Mouse (Mus musculus) liver, adult 2 months (tissue): Measurements from ENCODE around the gene Sp7. TPM values are rescaled to one million over a fixed set of nuclear protein-coding genes. Genes with fewer than 3 reads are reported as not detected.

ENCODE experiments used
- DNase-seq: peaks from one replicate; pipeline ENCODE4 v3.0.0-alpha.2; 2011; ENCODE audit warnings: low read depth, low spot score; ENCODE audit errors: extremely low read depth
- H3K27ac ChIP-seq: fragments of 200-500 bp; replicated peaks from 2 replicates; pipeline ENCODE4 v1.5.1; 2012; ENCODE audit warnings: low read depth, mild to moderate bottlenecking, control low read depth, inconsistent platforms, low read length; ENCODE audit not compliant: insufficient read depth
- H3K27me3 ChIP-seq: fragments of 200-500 bp; 2 replicates; pipeline ENCODE4 v1.6.1; 2012; ENCODE audit warnings: mild to moderate bottlenecking, moderate library complexity, low read length, inconsistent platforms; ENCODE audit not compliant: control insufficient read depth, insufficient read depth
- H3K36me3 ChIP-seq: fragments of 200-500 bp; 2 replicates; pipeline ENCODE4 v1.6.1; 2012; ENCODE audit warnings: low read length, inconsistent platforms; ENCODE audit not compliant: control insufficient read depth, insufficient read depth
- H3K4me1 ChIP-seq: fragments of 200-500 bp; 2 replicates; pipeline ENCODE4 v1.6.1; 2011; ENCODE audit warnings: low read length; ENCODE audit not compliant: control insufficient read depth, insufficient read depth
- H3K4me3 ChIP-seq: fragments of 200-500 bp; 2 replicates; pipeline ENCODE4 v1.5.1; 2011; ENCODE audit warnings: low read depth, mild to moderate bottlenecking, control low read depth, low read length, moderate library complexity; ENCODE audit not compliant: insufficient read depth
- H3K79me2 ChIP-seq: fragments of 200-500 bp; 2 replicates; pipeline ENCODE4 v1.6.1; 2012; ENCODE audit warnings: inconsistent platforms, mild to moderate bottlenecking, low read length, moderate library complexity; ENCODE audit not compliant: control insufficient read depth, insufficient read depth
- H3K9ac ChIP-seq: fragments of 200-500 bp; 2 replicates; pipeline ENCODE4 v1.6.1; 2012; ENCODE audit warnings: low read depth, mild to moderate bottlenecking, control low read depth, inconsistent platforms, low read length
- CTCF ChIP-seq: fragments of 200-500 bp; IDR thresholded peaks from 2 replicates; pipeline ENCODE4 v1.5.1; 2011; ENCODE audit warnings: low read depth, low read length, control low read depth
- POLR2A ChIP-seq: fragments of 200-500 bp; IDR thresholded peaks from 2 replicates; pipeline ENCODE4 v1.6.1; 2011; ENCODE audit warnings: low read length, control low read depth; ENCODE audit not compliant: insufficient read depth; ENCODE audit errors: extremely low read depth
- WGBS: fragments of 180-500 bp; shearing (Covaris S2); methylation state at CpG from one replicate; pipeline ENCODE4 v1.1.7; 2018; 5-methylcytosine and 5-hydroxymethylcytosine counted together
- polyA plus RNA-seq: library from polyadenylated mRNA; depleted of rRNA; stranded (reverse); fragments of >200 nt; gene quantifications from 2 replicates; pipeline ENCODE4 v1.2.3, GENCODE M21; 2012
- total RNA-seq: library from RNA; depleted of rRNA; stranded (reverse); fragments of >200 nt; gene quantifications from 2 replicates; pipeline ENCODE4 v1.2.3, GENCODE M21; 2014

Gene Sp7
- total and polyA plus RNA-seq, 2 experiments, result not detected

GRCm38 (mm10) chr15:102369972-102370371 is 3.0 kb upstream of the Sp7 start:
- Histone ChIP-seq H3K79me2 (no peaks in the 10 kb centered on the region), H3K27ac (no peak overlapping the region), H3K4me1 (no peaks in the 10 kb centered on the region), H3K27me3 (peaks cover 18% of the 10 kb centered on the region; the same call in 1 of the 2 replicates), H3K36me3 (no peaks in the 10 kb centered on the region), H3K9ac (no peak overlapping the region), H3K4me3 (no peak overlapping the region)
- no peak for DNase-seq
- WGBS, result 25% methylated on average over 13 of the region's 13 CpGs
- TF ChIP-seq CTCF (no peak), POLR2A (no peak)

DNA sequence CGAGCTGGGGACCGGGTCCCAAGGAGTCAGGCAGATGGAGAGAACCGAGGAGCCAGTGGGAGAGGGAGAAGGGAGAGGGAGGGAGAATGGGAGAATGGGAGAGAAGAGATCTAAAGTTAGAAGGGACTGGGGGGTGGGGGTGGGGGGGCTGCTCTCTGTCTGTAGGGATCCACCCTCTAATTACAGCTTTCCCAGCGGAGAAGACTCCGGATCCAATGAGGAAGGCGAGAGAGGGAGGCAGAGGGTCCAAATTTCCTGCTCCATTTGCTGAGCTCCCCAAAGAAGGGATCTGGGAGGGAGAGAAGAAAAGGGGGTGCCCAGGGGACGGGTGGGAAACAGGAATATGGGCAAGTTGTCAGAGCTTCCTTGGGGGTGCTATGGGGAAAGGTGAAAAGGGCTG is 744 bp downstream of the Sp7 start:
- Histone ChIP-seq H3K27ac (no peak overlapping the region), H3K36me3 (no peaks in the 10 kb centered on the region), H3K27me3 (peaks cover 18% of the 10 kb centered on the region; the same call in 1 of the 2 replicates), H3K4me3 (no peak overlapping the region), H3K79me2 (no peaks in the 10 kb centered on the region), H3K9ac (no peak overlapping the region), H3K4me1 (no peaks in the 10 kb centered on the region)
- no peak for TF ChIP-seq CTCF
- no peak for TF ChIP-seq POLR2A
- WGBS, result 18% methylated on average over 7 of the region's 7 CpGs
- DNase-seq, result no peak

GRCm38 (mm10) chr15:102364678-102365077 is 2.3 kb downstream of the Sp7 start:
- WGBS, result 81% methylated on average over 1 of the region's 1 CpGs
- Histone ChIP-seq H3K79me2 (no peaks in the 10 kb centered on the region), H3K27me3 (peaks cover 8% of the 10 kb centered on the region; the same call in 1 of the 2 replicates), H3K36me3 (no peaks in the 10 kb centered on the region), H3K4me3 (no peak overlapping the region), H3K27ac (no peak overlapping the region), H3K9ac (no peak overlapping the region), H3K4me1 (no peaks in the 10 kb centered on the region)
- TF ChIP-seq POLR2A (no peak), CTCF (no peak)
- DNase-seq, result no peak

DNA sequence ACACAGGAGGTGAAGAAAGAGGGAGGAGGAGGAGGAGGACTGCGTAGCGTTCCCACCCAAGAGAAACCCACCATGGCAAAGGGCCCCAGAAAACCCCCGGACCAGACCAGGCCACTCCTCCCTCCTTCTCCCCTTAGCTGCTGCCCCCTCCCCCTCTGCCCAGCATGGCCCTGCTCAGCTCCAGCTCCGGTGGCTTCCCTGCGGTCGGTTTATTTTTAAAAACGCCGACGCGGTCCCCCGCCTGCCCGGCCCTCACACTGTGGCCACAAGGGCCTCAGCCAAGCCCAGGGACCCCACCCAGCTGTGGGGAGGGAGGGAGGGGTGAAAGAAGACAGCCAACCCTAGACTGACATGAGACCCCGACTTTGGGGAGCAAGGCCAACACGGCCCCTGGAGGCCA is 4.3 kb downstream of the Sp7 start:
- no peak overlapping the region for H3K4me3 ChIP-seq
- no peak overlapping the region for H3K9ac ChIP-seq
- no peaks in the 10 kb centered on the region for H3K36me3 ChIP-seq
- H3K79me2 ChIP-seq, result no peaks in the 10 kb centered on the region
- H3K27ac ChIP-seq, result no peak overlapping the region
- 33% methylated on average over 14 of the region's 14 CpGs for WGBS
- H3K27me3 ChIP-seq, result peaks cover 12% of the 10 kb centered on the region
- TF ChIP-seq POLR2A (no peak), CTCF (no peak)
- no peaks in the 10 kb centered on the region for H3K4me1 ChIP-seq
- DNase-seq, result no peak

DNA sequence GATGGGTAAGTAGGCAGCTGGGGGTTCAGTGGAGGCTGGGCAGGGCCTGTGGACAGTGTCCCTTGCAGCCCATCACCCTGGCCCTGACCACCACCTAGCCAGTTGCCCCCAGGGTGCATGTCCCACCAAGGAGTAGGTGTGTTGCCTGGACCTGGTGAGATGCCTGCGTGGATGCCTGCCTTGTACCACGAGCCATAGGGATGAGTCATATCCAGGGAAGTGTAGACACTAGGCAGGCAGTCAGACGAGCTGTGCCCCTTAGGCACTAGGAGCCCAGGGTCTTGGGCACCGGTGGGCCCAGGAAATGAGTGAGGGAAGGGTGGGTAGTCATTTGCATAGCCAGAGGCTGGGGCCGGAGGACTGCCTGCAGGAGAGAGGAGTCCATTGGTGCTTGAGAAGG is 8.1 kb downstream of the Sp7 start:
- H3K79me2 ChIP-seq, result no peaks in the 10 kb centered on the region
- H3K9ac ChIP-seq, result no peak overlapping the region
- H3K4me1 ChIP-seq, result peaks cover 3% of the 10 kb centered on the region; the same call in 1 of the 2 replicates
- DNase-seq, result no peak
- 56% methylated on average over 5 of the region's 5 CpGs for WGBS
- peaks cover 9% of the 10 kb centered on the region for H3K27me3 ChIP-seq
- H3K36me3 ChIP-seq, result no peaks in the 10 kb centered on the region
- H3K27ac ChIP-seq, result no peak overlapping the region
- H3K4me3 ChIP-seq, result no peak overlapping the region
- TF ChIP-seq POLR2A, result no peak
- TF ChIP-seq CTCF, result no peak

DNA sequence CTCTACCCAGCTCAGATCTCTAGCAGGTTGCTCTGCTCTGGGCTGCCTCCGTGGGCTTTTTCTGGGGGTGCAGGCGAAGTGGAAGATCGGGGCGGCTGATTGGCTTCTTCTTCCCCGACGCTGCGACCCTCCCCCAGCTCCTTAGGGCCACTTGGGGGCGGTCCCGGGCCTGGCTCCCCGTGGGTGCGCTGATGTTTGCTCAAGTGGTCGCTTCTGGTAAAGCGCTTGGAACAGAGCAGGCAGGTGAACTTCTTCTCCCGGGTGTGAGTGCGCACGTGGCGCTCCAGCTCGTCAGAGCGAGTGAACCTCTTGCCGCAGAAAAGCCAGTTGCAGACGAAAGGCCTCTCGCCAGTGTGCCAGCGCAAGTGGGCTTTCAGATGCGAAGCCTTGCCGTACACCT is 8.9 kb downstream of the Sp7 start:
- Histone ChIP-seq H3K4me3 (no peak overlapping the region), H3K4me1 (peaks cover 3% of the 10 kb centered on the region; the same call in 1 of the 2 replicates), H3K9ac (no peak overlapping the region), H3K79me2 (no peaks in the 10 kb centered on the region), H3K27me3 (peaks cover 9% of the 10 kb centered on the region), H3K36me3 (no peaks in the 10 kb centered on the region), H3K27ac (no peak overlapping the region)
- WGBS, result 7% methylated on average over 25 of the region's 25 CpGs
- DNase-seq, result no peak
- TF ChIP-seq POLR2A, result no peak
- TF ChIP-seq CTCF, result no peak
